Mouse (Mus musculus): ENCODE data around the gene Setd3.

- TF ChIP-seq CTCF (IDR thresholded peaks at IDR 0.05; ENCODE audit: low read depth, low read length), result no peak
- TF ChIP-seq POLR2A (IDR thresholded peaks at IDR 0.05; ENCODE audit: extremely low read depth, insufficient read depth, low read length), result no peak
Measured at GRCm38 (mm10) chr12:108179246-108179320, at the start of gene Setd3.

Measured in liver, adult 2 months (tissue).